Mouse (Mus musculus): ENCODE data around the gene Cyp4a12a.
"Not testable (repeated sequence)": the region's sequence is repeated elsewhere in the genome, so short reads cannot be mapped to it uniquely, and the experiment has no call there.

The Cyp4a12a gene

DNA sequence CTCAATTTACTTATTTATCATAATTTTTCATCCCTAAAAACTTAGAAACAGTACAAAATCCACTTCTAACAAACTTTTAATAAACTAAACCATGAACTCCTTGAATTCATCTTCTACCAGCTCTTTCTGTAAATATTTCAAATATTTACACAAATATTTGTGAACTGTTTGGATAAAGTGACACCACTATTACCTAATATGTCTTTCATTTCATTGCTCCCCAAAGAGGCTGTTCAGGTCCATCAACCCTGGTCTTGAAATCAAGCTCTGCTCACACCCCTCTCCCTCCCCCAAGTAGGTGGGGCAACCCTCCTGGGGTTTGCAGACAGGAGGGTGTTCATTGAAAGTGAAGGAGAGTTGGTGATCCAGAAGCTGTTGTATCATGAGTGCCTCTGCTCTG is at the start of gene Cyp4a12a:
TSS of gene Cyp4a12a (plus strand) at position 301 of the 400 bp plus-strand sequence.
- not testable (repeated sequence) for DNase-seq (ENCODE audit: low read depth, low spot score)

DNA sequence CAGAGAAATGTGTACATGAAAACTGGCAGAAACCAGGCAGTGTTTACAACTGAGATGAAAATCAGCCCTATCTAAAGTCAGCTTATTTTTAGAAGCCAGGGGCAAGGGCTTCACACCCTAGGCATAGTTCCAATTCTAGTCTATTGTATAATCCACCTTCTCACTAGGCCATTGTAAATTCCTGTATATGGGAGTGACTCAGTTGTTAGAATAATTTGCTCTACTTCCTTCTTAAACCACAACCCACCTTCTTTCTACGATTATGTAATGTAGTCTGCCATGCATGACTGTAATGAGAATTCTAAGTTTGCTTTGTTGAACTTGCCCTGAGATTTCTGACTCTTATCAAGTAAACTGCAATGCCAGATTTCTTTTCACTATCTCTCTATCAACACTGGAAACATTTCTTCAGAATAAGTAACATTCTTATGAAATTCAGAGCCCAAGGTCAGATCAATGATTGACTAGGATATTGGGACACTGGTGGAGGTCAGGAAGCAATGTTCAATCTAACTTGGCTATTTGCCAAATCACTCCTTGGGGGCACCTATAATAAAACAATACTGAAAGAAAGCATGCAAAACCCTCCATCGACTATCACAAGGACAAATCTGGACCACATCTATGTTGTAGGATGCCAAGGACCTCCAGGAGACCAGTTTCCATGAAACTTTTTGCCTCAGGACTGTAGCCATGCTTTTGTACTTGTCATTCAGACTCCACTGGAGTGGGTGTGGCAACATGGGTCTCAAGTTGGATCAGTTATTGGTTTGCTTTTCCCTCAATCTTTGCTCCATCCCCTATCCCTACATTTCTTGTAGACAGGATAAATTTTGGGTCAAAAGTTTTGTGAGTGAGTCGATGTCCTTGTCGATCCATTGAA is 33.9 kb upstream of the Cyp4a12a start:
- not testable (repeated sequence) for DNase-seq (ENCODE audit: low read depth, low spot score)

DNA sequence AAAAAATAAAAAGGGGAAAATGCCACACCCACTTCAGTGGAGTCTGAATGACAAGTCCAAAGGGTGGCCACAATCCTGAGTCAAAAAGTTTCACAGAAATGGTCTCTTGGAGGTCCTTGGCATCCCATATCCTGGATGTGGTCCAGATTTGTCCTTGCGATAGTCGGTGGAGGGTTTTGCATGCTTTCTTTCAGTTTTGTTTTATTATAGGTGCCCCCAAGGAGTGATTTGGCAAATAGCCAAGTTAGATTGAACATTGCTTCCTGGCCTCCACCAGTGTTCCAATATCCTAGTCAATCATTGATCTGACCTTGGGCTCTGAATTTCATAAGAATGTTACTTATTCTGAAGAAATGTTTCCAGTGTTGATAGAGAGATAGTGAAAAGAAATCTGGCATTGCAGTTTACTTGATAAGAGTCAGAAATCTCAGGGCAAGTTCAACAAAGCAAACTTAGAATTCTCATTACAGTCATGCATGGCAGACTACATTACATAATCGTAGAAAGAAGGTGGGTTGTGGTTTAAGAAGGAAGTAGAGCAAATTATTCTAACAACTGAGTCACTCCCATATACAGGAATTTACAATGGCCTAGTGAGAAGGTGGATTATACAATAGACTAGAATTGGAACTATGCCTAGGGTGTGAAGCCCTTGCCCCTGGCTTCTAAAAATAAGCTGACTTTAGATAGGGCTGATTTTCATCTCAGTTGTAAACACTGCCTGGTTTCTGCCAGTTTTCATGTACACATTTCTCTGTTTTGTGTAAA is 20.4 kb upstream of the Cyp4a12a start:
- DNase-seq (ENCODE audit: low read depth, low spot score), result not testable (repeated sequence)

DNA sequence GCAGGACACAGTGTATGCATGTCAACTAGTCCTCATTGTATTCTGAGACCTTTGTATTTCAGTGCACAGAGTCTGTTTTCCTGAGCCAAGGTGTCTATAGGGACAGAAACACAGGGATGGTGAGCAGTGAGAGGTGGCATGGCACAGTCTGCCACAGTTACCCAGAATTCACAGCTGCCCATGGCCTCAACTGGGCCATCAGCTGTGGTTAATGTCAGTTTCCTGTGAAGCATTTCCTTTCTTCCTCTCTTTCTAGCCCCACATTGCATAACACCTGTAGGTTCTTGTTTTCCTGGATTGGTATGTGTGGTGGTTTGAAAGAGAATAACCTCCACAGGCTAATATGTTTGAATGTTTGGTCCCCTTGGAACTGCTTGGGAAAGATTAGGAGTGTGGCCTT is 18.5 kb upstream of the Cyp4a12a start:
- no peak for DNase-seq (ENCODE audit: low read depth, low spot score)

DNA sequence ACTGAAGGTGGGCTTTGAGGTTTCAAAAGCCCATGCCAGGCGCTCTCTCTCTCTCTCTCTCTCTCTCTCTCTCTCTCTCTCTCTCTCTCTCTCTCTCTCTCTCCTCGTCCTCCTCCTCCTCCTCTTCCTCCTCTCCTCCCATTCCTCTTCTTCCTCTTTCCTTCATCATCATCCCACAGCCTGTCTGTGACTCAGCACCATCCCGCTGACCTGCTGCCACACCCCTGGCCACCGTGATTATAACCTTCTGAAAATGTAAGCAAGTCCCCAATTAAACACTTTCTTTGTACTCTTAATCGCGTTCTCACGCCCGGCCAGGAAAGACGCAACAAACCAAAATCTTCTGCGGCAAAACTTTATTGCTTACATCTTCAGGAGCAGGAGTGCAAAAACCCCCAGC is 18.1 kb upstream of the Cyp4a12a start:
- not testable (repeated sequence) for DNase-seq (ENCODE audit: low read depth, low spot score)

DNA sequence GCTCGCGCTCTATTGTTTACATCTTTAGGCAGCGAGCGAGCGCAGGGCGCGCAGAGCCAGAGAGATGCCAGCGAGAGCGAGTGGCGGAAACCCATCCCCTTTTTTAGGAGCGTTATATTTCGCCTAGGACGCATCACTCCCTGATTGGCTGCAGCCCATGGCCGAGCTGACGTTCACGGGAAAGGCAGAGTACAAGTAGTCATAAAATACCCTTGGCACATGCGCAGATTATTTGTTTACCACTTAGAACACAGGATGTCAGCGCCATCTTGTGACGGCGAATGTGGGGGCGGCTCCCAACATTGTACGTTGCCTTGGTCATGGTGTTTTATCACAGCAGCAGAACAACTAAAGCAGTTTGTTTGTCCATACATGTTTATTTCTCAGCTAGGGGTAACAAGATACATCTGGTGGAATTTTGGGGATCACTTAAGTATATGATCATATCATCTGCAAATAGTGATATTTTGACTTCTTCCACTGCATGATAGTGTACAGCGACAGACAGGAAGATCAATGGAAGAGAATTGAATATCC is 17.5 kb upstream of the Cyp4a12a start:
- DNase-seq (ENCODE audit: low read depth, low spot score), result peak; percentile 6

DNA sequence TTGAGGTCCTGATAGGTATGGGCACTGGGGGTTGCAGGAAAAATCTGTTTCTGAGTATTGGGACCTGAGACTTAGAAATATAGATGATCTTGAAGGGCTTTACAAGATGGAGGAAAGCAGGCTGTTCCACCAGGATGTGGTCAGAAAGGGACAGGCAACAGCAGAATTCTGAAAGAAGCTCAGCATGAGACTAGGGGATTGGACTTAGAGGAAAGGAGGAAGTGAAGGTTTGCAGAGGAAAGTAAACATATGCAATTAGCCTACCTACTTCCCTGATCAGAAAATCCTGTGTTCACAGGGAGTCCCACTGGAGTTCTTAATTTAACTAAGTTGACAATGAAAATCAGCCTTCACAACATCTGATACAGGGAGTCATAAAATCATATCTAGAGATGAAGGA is 26.9 kb downstream of the Cyp4a12a start:
- DNase-seq (ENCODE audit: low read depth, low spot score), result not testable (repeated sequence)

DNA sequence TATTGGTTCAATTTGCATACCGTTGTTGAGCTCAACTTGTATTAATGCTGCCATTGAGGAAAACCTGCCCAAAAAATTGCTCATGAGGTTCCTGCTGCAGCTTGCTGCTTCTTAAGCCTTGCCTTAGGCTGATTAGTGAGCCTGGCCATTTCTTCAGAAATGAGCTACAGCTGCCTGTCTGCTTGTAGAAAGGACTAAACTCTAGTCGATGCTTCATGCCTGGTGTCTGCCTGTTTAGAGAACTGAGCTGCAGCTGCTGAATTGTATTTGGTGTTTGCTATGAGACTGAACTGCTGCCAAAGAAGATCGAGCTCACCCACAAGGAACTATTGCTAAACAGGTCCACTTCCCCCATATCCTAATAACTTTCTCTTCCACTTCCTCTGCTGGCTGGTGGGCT is 66.8 kb downstream of the Cyp4a12a start:
- DNase-seq (ENCODE audit: low read depth, low spot score), result not testable (repeated sequence)

DNA sequence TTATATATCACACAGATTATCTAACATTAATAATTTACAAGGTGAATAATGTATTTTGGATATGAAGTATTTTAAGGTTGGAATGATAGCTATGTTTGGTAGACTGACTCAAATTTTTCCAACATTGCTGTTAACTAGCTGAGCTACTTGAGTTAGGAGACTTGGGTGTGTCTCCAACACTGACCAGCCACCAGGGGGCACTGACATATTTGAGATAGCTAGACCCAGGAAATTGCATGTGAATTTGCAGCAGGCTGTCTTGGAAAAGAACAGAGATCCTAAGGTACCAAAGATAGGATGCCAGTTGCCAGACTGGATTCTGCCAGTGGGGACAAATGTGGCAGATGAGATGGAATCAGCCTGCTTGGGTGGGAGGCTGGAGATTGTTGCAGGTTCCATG is 69.2 kb downstream of the Cyp4a12a start:
- DNase-seq (ENCODE audit: low read depth, low spot score), result not testable (repeated sequence)
